In the genomic region with DNA sequence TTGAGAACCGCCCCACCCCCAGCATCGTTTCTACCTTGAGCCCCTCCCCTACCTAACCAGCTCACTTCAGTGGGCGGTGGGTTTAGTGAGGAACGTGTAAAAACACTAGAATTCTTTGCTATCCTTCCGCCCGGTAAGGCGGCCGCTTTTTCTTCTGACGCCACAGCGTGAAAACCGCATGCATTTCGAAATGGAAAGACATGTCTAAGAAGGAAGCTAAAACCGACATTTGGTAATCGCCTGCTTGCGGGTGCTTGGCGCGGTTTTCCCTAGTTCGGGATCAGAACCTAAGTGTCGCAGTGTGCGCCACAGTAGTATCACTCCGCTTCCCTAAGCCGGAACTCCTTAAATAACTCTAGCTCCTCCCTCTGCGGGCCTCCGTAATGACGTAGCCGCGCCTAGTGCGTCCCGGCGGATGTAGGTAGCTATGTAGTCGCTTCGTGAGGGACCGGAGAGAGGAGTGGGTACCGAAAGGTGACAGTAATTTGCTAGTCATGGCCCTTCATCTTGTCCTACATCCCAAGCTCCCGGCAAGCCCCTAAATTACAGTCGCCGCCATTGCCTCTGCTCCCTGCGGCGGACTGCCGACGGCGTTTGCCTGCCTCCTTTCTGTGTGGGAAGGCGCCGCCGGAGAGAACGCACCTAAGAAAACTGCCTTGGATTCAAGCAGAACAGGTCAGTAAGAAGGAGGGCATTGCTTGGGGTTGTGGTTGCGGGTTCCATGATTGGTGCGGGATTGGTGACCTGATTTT, we compare ENCODE assay signal across 8 mouse cellular contexts. TPM values are rescaled to one million over a fixed set of nuclear protein-coding genes. Genes with fewer than 3 reads are reported as not detected.
DNase-seq lines count a peak whose midpoint lies in the region; ATAC-seq and TF ChIP-seq lines count a peak whose summit lies in the region.

Armcx5 (plus strand) TSS at position 430 of the 752 bp plus-strand sequence.
Gprasp1 (plus strand) TSS at position 430 of the 752 bp plus-strand sequence.

- peaks cover 4% of the 10 kb centered on the region; the same call in 1 of the 2 replicates for H3K9me3 ChIP-seq in megakaryocyte, embryonic 14.5 days

- DNase-seq in gastrocnemius, adult 8-10 months (ENCODE audit: low spot score in 2 of 2) = peak; percentile 66 to 76
- DNase-seq in hindlimb bud, embryonic 11.5 days (ENCODE audit: extremely low spot score, low read depth, low spot score) = peak; percentile 69
- peak; percentile 75 to 87 for DNase-seq in left cerebral cortex, adult 8-10 months (ENCODE audit: low spot score in 2 of 2)
- DNase-seq in right cerebral cortex, postnatal 10 days (ENCODE audit: low spot score in 2 of 2) = peak; percentile 90 to 92
- peak; percentile 70 for DNase-seq in urinary bladder, postnatal 25 days (ENCODE audit: low spot score)

- peak; percentile 98 for ATAC-seq in activated CD4-positive, CD25-positive, alpha-beta regulatory T cell, adult 4 months

- H3K36me3 ChIP-seq in megakaryocyte, embryonic 14.5 days (replicated peaks; ENCODE audit: low read length) = peaks cover 15% of the 10 kb centered on the region

- H3K27ac ChIP-seq in cortical plate, adult 2 months (ENCODE audit: insufficient read depth, low read length) = peak within 1 kb of the TSS; percentile 87

- TF ChIP-seq POLR2A in cortical plate, adult 2 months (IDR thresholded peaks at IDR 0.05; ENCODE audit: extremely low read depth, insufficient read depth, low read length) = peak; percentile 90

- peak within 1 kb of the TSS; percentile 91 for H3K4me3 ChIP-seq in cortical plate, adult 2 months (ENCODE audit: insufficient read depth, low read length)
- H3K4me3 ChIP-seq in megakaryocyte, embryonic 14.5 days (replicated peaks) = peak within 1 kb of the TSS; percentile 93

- no peak for TF ChIP-seq CTCF in cortical plate, adult 2 months (IDR thresholded peaks at IDR 0.05; ENCODE audit: extremely low read depth, insufficient read depth, low read length)

- peaks cover 4% of the 10 kb centered on the region for H3K27me3 ChIP-seq in megakaryocyte, embryonic 14.5 days (replicated peaks)

- no peaks in the 10 kb centered on the region; the same call in 1 of the 2 replicates for H3K4me1 ChIP-seq in cortical plate, adult 2 months (ENCODE audit: control insufficient read depth, insufficient read depth, low read length)
- 0 out of 2 replicates have a peak, but pooled peaks cover 6% of the 10 kb centered on the region for H3K4me1 ChIP-seq in megakaryocyte, embryonic 14.5 days

RNA-seq across cellular contexts. Expression of gene Armcx5, which starts in this region (rescaled TPM):
- polyA plus RNA-seq in activated CD4-positive, CD25-positive, alpha-beta regulatory T cell, adult 4 months (2017; shearing (Covaris generic)) = 10 to 100 TPM; 10.1 to 10.7 TPM
- polyA plus RNA-seq in cortical plate, adult 2 months (2012; rRNA removed) = 20.8 and 23.2 TPM in 2 replicates
- total RNA-seq in gastrocnemius, adult 8-10 months (2022) = 1 to 10 TPM; 3.2 to 4.4 (median 4.1) TPM
- 10 to 100 TPM; 39.1 to 47.5 (median 40.0) TPM for total RNA-seq in left cerebral cortex, adult 8-10 months (2022)
- not detected in 2 replicates for polyA plus RNA-seq in megakaryocyte, embryonic 14.5 days (2012; ENCODE audit: insufficient read depth, low replicate concordance)

RNA-seq across cellular contexts. Expression of gene Gprasp1, which starts in this region (rescaled TPM):
- 10 to 100 TPM; 16.4 to 18.1 TPM for polyA plus RNA-seq in activated CD4-positive, CD25-positive, alpha-beta regulatory T cell, adult 4 months (2017; shearing (Covaris generic))
- 181 and 198 TPM in 2 replicates for polyA plus RNA-seq in cortical plate, adult 2 months (2012; rRNA removed)
- total RNA-seq in gastrocnemius, adult 8-10 months (2022) = 10 to 100 TPM; 15.9 to 22.4 (median 18.0) TPM
- 100 to 1,000 TPM; 353 to 382 (median 370) TPM for total RNA-seq in left cerebral cortex, adult 8-10 months (2022)
- 2.6 and 3.0 TPM in 2 replicates for polyA plus RNA-seq in megakaryocyte, embryonic 14.5 days (2012; ENCODE audit: insufficient read depth, low replicate concordance)

Comparison
In these comparisons a context has a peak if more than half of its experiments do, and no peak if none do; other contexts are left out.
1. Peak in every context shown above with its lines: DNase-seq, ATAC-seq, H3K4me3 ChIP-seq and H3K27ac ChIP-seq.
2. RNA of gene Armcx5 (total RNA-seq): 39.1 to 47.5 TPM in left cerebral cortex, adult 8-10 months; 3.2 to 4.4 TPM in gastrocnemius, adult 8-10 months; every median in the first group is over 4 times any median in the second.
3. RNA of gene Gprasp1 (total RNA-seq): 353 to 382 TPM in left cerebral cortex, adult 8-10 months; 15.9 to 22.4 TPM in gastrocnemius, adult 8-10 months; every median in the first group is over 10 times any median in the second.
4. RNA of gene Armcx5 (polyA plus RNA-seq): 20.8 to 23.2 TPM in cortical plate, adult 2 months and 10.1 to 10.7 TPM in activated CD4-positive, CD25-positive, alpha-beta regulatory T cell, adult 4 months; not detected in megakaryocyte, embryonic 14.5 days; every median in the first group is over 10 times any median in the second.